Mouse (Mus musculus) kidney, postnatal 0 days (tissue): ENCODE data around the gene Dtx3. TPM values are rescaled to one million over a fixed set of nuclear protein-coding genes. Genes with fewer than 3 reads are reported as not detected.

Experiments
- ATAC-seq: fragments of 200-750 bp; cut with Nextera tagmentation; replicated peaks from 2 replicates; pipeline ENCODE4 v1.8.0; 2017; ENCODE audit warnings: low read depth, moderate number of reproducible peaks, moderate TSS enrichment, moderate library complexity; ENCODE audit not compliant: low FRiP score
- DNase-seq: peaks from one replicate; pipeline ENCODE4 v3.0.0-alpha.2; 2016; ENCODE audit warnings: low spot score
- H3K27ac ChIP-seq: fragments of 300-500 bp; sonication (generic); 2 replicates; pipeline ENCODE4 v1.5.1; 2014; ENCODE audit warnings: mild to moderate bottlenecking
- H3K27me3 ChIP-seq: fragments of 300-500 bp; sonication (generic); 2 replicates; pipeline ENCODE4 v1.6.1; 2014; ENCODE audit warnings: low read length, mixed read lengths; ENCODE audit not compliant: insufficient read depth
- H3K36me3 ChIP-seq: fragments of 300-500 bp; sonication (generic); 2 replicates; pipeline ENCODE4 v1.6.1; 2014; ENCODE audit warnings: low read length, mixed read lengths; ENCODE audit not compliant: insufficient read depth
- H3K4me1 ChIP-seq: fragments of 300-500 bp; sonication (generic); replicated peaks from 2 replicates; pipeline ENCODE4 v1.6.1; 2014; ENCODE audit warnings: antibody characterized with exemption, low read length, mixed read lengths; ENCODE audit not compliant: insufficient read depth
- H3K4me2 ChIP-seq: fragments of 300-500 bp; sonication (generic); 2 replicates; pipeline ENCODE4 v1.6.1; 2014; ENCODE audit warnings: mild to moderate bottlenecking, low read length, moderate library complexity, mixed read lengths
- H3K4me3 ChIP-seq: fragments of 300-500 bp; sonication (generic); replicated peaks from 2 replicates; pipeline ENCODE4 v1.5.1; 2014; ENCODE audit warnings: low read depth, low read length
- H3K9ac ChIP-seq: fragments of 300-500 bp; sonication (generic); 2 replicates; pipeline ENCODE4 v1.6.1; 2014; ENCODE audit warnings: low read depth, low read length
- H3K9me3 ChIP-seq: fragments of 300-500 bp; sonication (generic); replicated peaks from 2 replicates; pipeline ENCODE4 v1.6.1; 2016; ENCODE audit warnings: low read length, inconsistent platforms, mixed read lengths
- CTCF ChIP-seq: IDR thresholded peaks from 2 replicates; pipeline ENCODE4 v1.5.1; 2016; ENCODE audit warnings: antibody characterized with exemption, low read depth, mild to moderate bottlenecking, moderate library complexity
- WGBS: fragments of 180-500 bp; shearing (Covaris S2); extraction: QIAGEN DNeasy Blood & Tissue Kit; methylation state at CpG from one replicate; pipeline ENCODE4 v1.1.7; 2014; 5-methylcytosine and 5-hydroxymethylcytosine counted together
- polyA plus RNA-seq: library from polyadenylated mRNA; unstranded; fragments of >200 nt; fragmentation: Nextera tagmentation; extraction: Ambion mirVana; gene quantifications from 2 replicates; pipeline ENCODE4 v1.2.1, GENCODE M21; 2015

Gene Dtx3
- polyA plus RNA-seq, 1 experiment from 2014 or later, result 85.1 TPM

GRCm38 (mm10) chr10:127143228-127143627, 52.3 kb downstream of the Dtx3 start:
- H3K9ac ChIP-seq, result no peak overlapping the region

GRCm38 (mm10) chr10:127141500-127141899, 54.0 kb downstream of the Dtx3 start:
- WGBS, result 55% methylated on average over 8 of the region's 8 CpGs
- Histone ChIP-seq H3K27me3 (no peaks in the 10 kb centered on the region), H3K4me2 (no peak overlapping the region), H3K36me3 (no peaks in the 10 kb centered on the region), H3K27ac (no peak overlapping the region), H3K4me3 (no peak overlapping the region), H3K9ac (no peak overlapping the region), H3K4me1 (no peaks in the 10 kb centered on the region), H3K9me3 (no peaks in the 10 kb centered on the region)
- ATAC-seq (no peak), DNase-seq (no peak)
- no peak for TF ChIP-seq CTCF

More at GRCm38 (mm10) chr10:127143228-127143627, 52.3 kb downstream of the Dtx3 start:
- no peak overlapping the region for H3K4me3 ChIP-seq
- no peak overlapping the region for H3K4me2 ChIP-seq
- 76% methylated on average over 8 of the region's 8 CpGs for WGBS
- DNase-seq, result no peak
- H3K27me3 ChIP-seq, result no peaks in the 10 kb centered on the region
- TF ChIP-seq CTCF, result no peak
- no peaks in the 10 kb centered on the region for H3K36me3 ChIP-seq
- H3K27ac ChIP-seq, result no peak overlapping the region
- no peak for ATAC-seq
- H3K9me3 ChIP-seq, result no peaks in the 10 kb centered on the region
- no peaks in the 10 kb centered on the region; the same call in 1 of the 2 replicates for H3K4me1 ChIP-seq

- H3K9me3 ChIP-seq, result no peaks in the 10 kb centered on the region
- H3K27ac ChIP-seq, result no peak overlapping the region
- no peak for TF ChIP-seq CTCF
- no peak for ATAC-seq
- no peak overlapping the region for H3K9ac ChIP-seq
- H3K36me3 ChIP-seq, result no peaks in the 10 kb centered on the region
- no peaks in the 10 kb centered on the region for H3K27me3 ChIP-seq
- H3K4me3 ChIP-seq, result no peak overlapping the region
- no peak overlapping the region for H3K4me2 ChIP-seq
- WGBS, result 76% methylated on average over 11 of the region's 11 CpGs
- no peak for DNase-seq
- no peaks in the 10 kb centered on the region for H3K4me1 ChIP-seq
Measured at GRCm38 (mm10) chr10:127140971-127141370, 54.6 kb downstream of the Dtx3 start.

Other genes with a start within 250 kb of the Dtx3 start
- 62.4 and 68.5 TPM in 2 replicates for gene Ctdsp2, start 217.0 kb downstream of the Dtx3 start, polyA plus RNA-seq
- gene Avil, start 195.0 kb downstream of the Dtx3 start, polyA plus RNA-seq, result 0.07 and 0.10 TPM in 2 replicates
- gene Tsfm, start 164.9 kb downstream of the Dtx3 start, polyA plus RNA-seq, result 97.3 and 109 TPM in 2 replicates
- 37.4 and 40.2 TPM in 2 replicates for gene Mettl1, start 154.3 kb downstream of the Dtx3 start, polyA plus RNA-seq
- gene Eef1akmt3, start 154.2 kb downstream of the Dtx3 start, polyA plus RNA-seq, result 0.89 and 1.3 TPM in 2 replicates
- 38.9 and 58.0 TPM in 2 replicates for gene Cyp27b1, start 147.5 kb downstream of the Dtx3 start, polyA plus RNA-seq
- 1.6 and 1.9 TPM in 2 replicates for gene March9, start 135.5 kb downstream of the Dtx3 start, polyA plus RNA-seq
- gene Cdk4, start 132.2 kb downstream of the Dtx3 start, polyA plus RNA-seq, result 1,113 and 1,153 TPM in 2 replicates
- 157 and 171 TPM in 2 replicates for gene Tspan31, start 125.5 kb downstream of the Dtx3 start, polyA plus RNA-seq
- 0.04 and 0.09 TPM in 2 replicates for gene Agap2, start 120.4 kb downstream of the Dtx3 start, polyA plus RNA-seq
- 107 and 114 TPM in 2 replicates for gene Os9, start 74.6 kb downstream of the Dtx3 start, polyA plus RNA-seq
- 15.0 and 16.4 TPM in 2 replicates for gene B4galnt1, start 30.5 kb downstream of the Dtx3 start, polyA plus RNA-seq
- gene Slc26a10, start 15.1 kb downstream of the Dtx3 start, polyA plus RNA-seq, result 2.8 and 3.1 TPM in 2 replicates
- 27.9 and 29.0 TPM in 2 replicates for gene Arhgef25, start 5.6 kb downstream of the Dtx3 start, polyA plus RNA-seq
- gene Pip4k2c, start 15.9 kb upstream of the Dtx3 start, polyA plus RNA-seq, result 45.0 and 50.1 TPM in 2 replicates
- gene Kif5a, start 67.6 kb upstream of the Dtx3 start, polyA plus RNA-seq, result 0.28 and 0.47 TPM in 2 replicates
- 177 and 190 TPM in 2 replicates for gene Dctn2, start 70.6 kb upstream of the Dtx3 start, polyA plus RNA-seq
- 10.5 and 10.7 TPM in 2 replicates for gene Mbd6, start 93.3 kb upstream of the Dtx3 start, polyA plus RNA-seq
- 99.1 and 103 TPM in 2 replicates for gene Mars, start 116.1 kb upstream of the Dtx3 start, polyA plus RNA-seq
- 3.7 and 3.8 TPM in 2 replicates for gene Arhgap9, start 126.2 kb upstream of the Dtx3 start, polyA plus RNA-seq
- gene Gli1, start 146.2 kb upstream of the Dtx3 start, polyA plus RNA-seq, result 3.3 and 4.1 TPM in 2 replicates
- not detected in 2 replicates for gene Inhbe, start 158.7 kb upstream of the Dtx3 start, polyA plus RNA-seq
- 0.14 and 0.23 TPM in 2 replicates for gene Inhbc, start 174.7 kb upstream of the Dtx3 start, polyA plus RNA-seq
- gene R3hdm2, start 184.6 kb upstream of the Dtx3 start, polyA plus RNA-seq, result 33.1 and 34.4 TPM in 2 replicates